Mouse (Mus musculus): ENCODE results near the gene Ubr4. TPM values are rescaled to one million over a fixed set of nuclear protein-coding genes. Genes with fewer than 3 reads are reported as not detected.

The Ubr4 gene
- total and polyA plus RNA-seq, 2 experiments from 2014 or later = 41.0 to 80.6 TPM

GRCm38 (mm10) chr4:139479176-139479575 is 126.8 kb downstream of the Ubr4 start:
- Histone ChIP-seq H3K27ac (ENCODE audit: low read depth) (no peak overlapping the region), H3K36me3 (replicated peaks; ENCODE audit: control insufficient read depth, insufficient read depth, low read length) (peaks cover 98% of the 10 kb centered on the region), H3K4me3 (ENCODE audit: low read depth, low read length) (no peak overlapping the region), H3K27me3 (ENCODE audit: control insufficient read depth, insufficient read depth, low read length) (no peaks in the 10 kb centered on the region), H3K4me2 (ENCODE audit: low read depth, low read length) (no peak overlapping the region), H3K9me3 (replicated peaks; ENCODE audit: control insufficient read depth, low read length) (no peaks in the 10 kb centered on the region), H3K4me1 (ENCODE audit: control insufficient read depth, insufficient read depth) (0 out of 2 replicates have a peak, but pooled peaks cover 6% of the 10 kb centered on the region), H3K9ac (replicated peaks; ENCODE audit: low read depth, low read length) (no peak overlapping the region)
- DNase-seq (ENCODE audit: low spot score) (no peak), ATAC-seq (ENCODE audit: insufficient read depth, low read depth) (no peak)
- 85% methylated on average over 8 of the region's 8 CpGs for WGBS
- TF ChIP-seq CTCF (IDR thresholded peaks at IDR 0.05; ENCODE audit: low read depth) (no peak), EP300 (IDR thresholded peaks at IDR 0.05; ENCODE audit: low read depth) (no peak)

GRCm38 (mm10) chr4:139481400-139481799 is 129.0 kb downstream of the Ubr4 start:
- Histone ChIP-seq H3K9ac (replicated peaks; ENCODE audit: low read depth, low read length) (no peak overlapping the region), H3K4me1 (ENCODE audit: control insufficient read depth, insufficient read depth) (0 out of 2 replicates have a peak, but pooled peaks cover 6% of the 10 kb centered on the region), H3K27me3 (ENCODE audit: control insufficient read depth, insufficient read depth, low read length) (no peaks in the 10 kb centered on the region), H3K9me3 (replicated peaks; ENCODE audit: control insufficient read depth, low read length) (no peaks in the 10 kb centered on the region), H3K36me3 (replicated peaks; ENCODE audit: control insufficient read depth, insufficient read depth, low read length) (peaks cover 97% of the 10 kb centered on the region), H3K4me2 (ENCODE audit: low read depth, low read length) (no peak overlapping the region), H3K27ac (ENCODE audit: low read depth) (peak overlapping the region; percentile 22; the same call in 1 of the 2 replicates), H3K4me3 (ENCODE audit: low read depth, low read length) (no peak overlapping the region)
- TF ChIP-seq CTCF (IDR thresholded peaks at IDR 0.05; ENCODE audit: low read depth) (no peak), EP300 (IDR thresholded peaks at IDR 0.05; ENCODE audit: low read depth) (no peak)
- 24% methylated on average over 1 of the region's 1 CpGs for WGBS
- ATAC-seq (ENCODE audit: insufficient read depth, low read depth) (peak; percentile 48), DNase-seq (ENCODE audit: low spot score) (peak; percentile 39)

GRCm38 (mm10) chr4:139483461-139484105 is 131.2 kb downstream of the Ubr4 start:
- DNase-seq (ENCODE audit: low spot score) = no peak
- Histone ChIP-seq H3K9me3 (replicated peaks; ENCODE audit: control insufficient read depth, low read length) (no peaks in the 10 kb centered on the region), H3K4me3 (ENCODE audit: low read depth, low read length) (no peak overlapping the region), H3K27me3 (ENCODE audit: control insufficient read depth, insufficient read depth, low read length) (no peaks in the 10 kb centered on the region), H3K36me3 (replicated peaks; ENCODE audit: control insufficient read depth, insufficient read depth, low read length) (peaks cover 98% of the 10 kb centered on the region), H3K27ac (ENCODE audit: low read depth) (no peak overlapping the region), H3K4me2 (ENCODE audit: low read depth, low read length) (no peak overlapping the region), H3K4me1 (ENCODE audit: control insufficient read depth, insufficient read depth) (0 out of 2 replicates have a peak, but pooled peaks cover 6% of the 10 kb centered on the region), H3K9ac (replicated peaks; ENCODE audit: low read depth, low read length) (no peak overlapping the region)
- no peak for ATAC-seq (ENCODE audit: insufficient read depth, low read depth)
- TF ChIP-seq EP300 (IDR thresholded peaks at IDR 0.05; ENCODE audit: low read depth) (no peak), CTCF (IDR thresholded peaks at IDR 0.05; ENCODE audit: low read depth) (no peak)
- 87% methylated on average over 8 of the region's 8 CpGs for WGBS

- ATAC-seq (ENCODE audit: insufficient read depth, low read depth) (no peak), DNase-seq (ENCODE audit: low spot score) (no peak)
- TF ChIP-seq CTCF (IDR thresholded peaks at IDR 0.05; ENCODE audit: low read depth) (no peak), EP300 (IDR thresholded peaks at IDR 0.05; ENCODE audit: low read depth) (no peak)
- Histone ChIP-seq H3K36me3 (replicated peaks; ENCODE audit: control insufficient read depth, insufficient read depth, low read length) (peaks cover 98% of the 10 kb centered on the region), H3K4me3 (ENCODE audit: low read depth, low read length) (no peak overlapping the region), H3K9ac (replicated peaks; ENCODE audit: low read depth, low read length) (no peak overlapping the region), H3K9me3 (replicated peaks; ENCODE audit: control insufficient read depth, low read length) (no peaks in the 10 kb centered on the region), H3K4me1 (ENCODE audit: control insufficient read depth, insufficient read depth) (0 out of 2 replicates have a peak, but pooled peaks cover 6% of the 10 kb centered on the region), H3K4me2 (ENCODE audit: low read depth, low read length) (no peak overlapping the region), H3K27me3 (ENCODE audit: control insufficient read depth, insufficient read depth, low read length) (no peaks in the 10 kb centered on the region), H3K27ac (ENCODE audit: low read depth) (no peak overlapping the region)
- 79% methylated on average over 7 of the region's 7 CpGs for WGBS
Measured at GRCm38 (mm10) chr4:139484496-139484895, 132.1 kb downstream of the Ubr4 start.

- Histone ChIP-seq H3K4me2 (ENCODE audit: low read depth, low read length) (no peak overlapping the region), H3K27me3 (ENCODE audit: control insufficient read depth, insufficient read depth, low read length) (no peaks in the 10 kb centered on the region), H3K27ac (ENCODE audit: low read depth) (no peak overlapping the region), H3K4me1 (ENCODE audit: control insufficient read depth, insufficient read depth) (no peaks in the 10 kb centered on the region), H3K4me3 (ENCODE audit: low read depth, low read length) (no peak overlapping the region), H3K9me3 (replicated peaks; ENCODE audit: control insufficient read depth, low read length) (no peaks in the 10 kb centered on the region), H3K36me3 (replicated peaks; ENCODE audit: control insufficient read depth, insufficient read depth, low read length) (peaks cover 92% of the 10 kb centered on the region), H3K9ac (replicated peaks; ENCODE audit: low read depth, low read length) (no peak overlapping the region)
- no peak for TF ChIP-seq CTCF (IDR thresholded peaks at IDR 0.05; ENCODE audit: low read depth)
- no peak for TF ChIP-seq EP300 (IDR thresholded peaks at IDR 0.05; ENCODE audit: low read depth)
- DNase-seq (ENCODE audit: low spot score) (no peak), ATAC-seq (ENCODE audit: insufficient read depth, low read depth) (no peak)
- 80% methylated on average over 10 of the region's 10 CpGs for WGBS
Measured at GRCm38 (mm10) chr4:139487085-139487484, 134.7 kb downstream of the Ubr4 start.

- Histone ChIP-seq H3K9ac (replicated peaks; ENCODE audit: low read depth, low read length) (no peak overlapping the region), H3K27me3 (ENCODE audit: control insufficient read depth, insufficient read depth, low read length) (no peaks in the 10 kb centered on the region), H3K4me3 (ENCODE audit: low read depth, low read length) (no peak overlapping the region), H3K36me3 (replicated peaks; ENCODE audit: control insufficient read depth, insufficient read depth, low read length) (peaks cover 80% of the 10 kb centered on the region), H3K9me3 (replicated peaks; ENCODE audit: control insufficient read depth, low read length) (no peaks in the 10 kb centered on the region), H3K4me2 (ENCODE audit: low read depth, low read length) (no peak overlapping the region), H3K4me1 (ENCODE audit: control insufficient read depth, insufficient read depth) (no peaks in the 10 kb centered on the region), H3K27ac (ENCODE audit: low read depth) (no peak overlapping the region)
- WGBS = 93% methylated on average over 5 of the region's 5 CpGs
- TF ChIP-seq EP300 (IDR thresholded peaks at IDR 0.05; ENCODE audit: low read depth) (no peak), CTCF (IDR thresholded peaks at IDR 0.05; ENCODE audit: low read depth) (no peak)
- ATAC-seq (ENCODE audit: insufficient read depth, low read depth) (no peak), DNase-seq (ENCODE audit: low spot score) (no peak)
Measured at GRCm38 (mm10) chr4:139488325-139488724, 135.9 kb downstream of the Ubr4 start.
